ENCODE assay signal across 8 mouse cellular contexts in genomic region chr12:102744839-102745238, GRCm38 (mm10). TPM values are rescaled to one million over a fixed set of nuclear protein-coding genes. Genes with fewer than 3 reads are reported as not detected.
DNase-seq lines count a peak whose midpoint lies in the region; ATAC-seq and TF ChIP-seq lines count a peak whose summit lies in the region.

No protein-coding gene starts in this region.

- H3K27me3 ChIP-seq in midbrain, embryonic 15.5 days (replicated peaks): no peaks in the 10 kb centered on the region

- WGBS in midbrain, embryonic 15.5 days: 66% methylated on average over 6 of the region's 6 CpGs

- no peak overlapping the region for H3K27ac ChIP-seq in layer of hippocampus, adult 2 months
- no peak overlapping the region for H3K27ac ChIP-seq in midbrain, embryonic 15.5 days

- peak overlapping the region; percentile 69; the same call in 1 of the 2 replicates for H3K4me3 ChIP-seq in layer of hippocampus, adult 2 months
- H3K4me3 ChIP-seq in midbrain, embryonic 15.5 days: peak overlapping the region; percentile 83

- no peaks in the 10 kb centered on the region for H3K36me3 ChIP-seq in midbrain, embryonic 15.5 days (replicated peaks)

- no peaks in the 10 kb centered on the region for H3K9me3 ChIP-seq in midbrain, embryonic 15.5 days

- no peak overlapping the region for H3K9ac ChIP-seq in midbrain, embryonic 15.5 days

- no peak for TF ChIP-seq CTCF in layer of hippocampus, adult 2 months (conservative IDR thresholded peaks at IDR 0.05)

- peak overlapping the region; percentile 88 for H3K4me2 ChIP-seq in midbrain, embryonic 15.5 days

- no peak for DNase-seq in layer of hippocampus, adult 2 months (ENCODE audit: low spot score in 2 of 2)
- DNase-seq in layer of hippocampus, adult 11-12 months (ENCODE audit: low spot score): no peak
- peak; percentile 90 for DNase-seq in induced T-regulatory cell, adult 2 months (ENCODE audit: low read depth)
- DNase-seq in embryo, embryonic 11 days: no peak
- no peak for DNase-seq in testis, postnatal 10 days (ENCODE audit: low spot score)
- no peak for DNase-seq in layer of hippocampus, postnatal 14 days (ENCODE audit: low spot score in 2 of 2)

- ATAC-seq in activated CD4-positive, CD25-positive, alpha-beta regulatory T cell, adult 4 months: peak; percentile 81
- ATAC-seq in midbrain, embryonic 15.5 days (replicated peaks): no peak

- H3K4me1 ChIP-seq in midbrain, embryonic 15.5 days: peaks cover 29% of the 10 kb centered on the region

RNA-seq across cellular contexts. Expression of gene Tmem251, which starts 1.3 kb away (rescaled TPM):
- 1 to 10 TPM; 5.1 TPM for total RNA-seq in layer of hippocampus, adult 2 months (2021)
- 10 to 100 TPM in 1 of 2 experiments, 1 to 10 TPM in 1; 8.5 to 10.1 TPM for polyA plus RNA-seq in activated CD4-positive, CD25-positive, alpha-beta regulatory T cell, adult 4 months (2017; shearing (Covaris generic))
- polyA plus RNA-seq in midbrain, embryonic 15.5 days (2015; fragmentation: Nextera tagmentation; extraction: Ambion mirVana): 11.9 and 13.2 TPM in 2 replicates
- total RNA-seq in layer of hippocampus, postnatal 14 days (2021): 1 to 10 TPM; 4.9 to 5.3 TPM

RNA-seq across cellular contexts. Expression of gene Moap1, which starts 1.4 kb away (rescaled TPM):
- total RNA-seq in layer of hippocampus, adult 2 months (2021): 10 to 100 TPM; 24.3 to 24.9 TPM
- polyA plus RNA-seq in activated CD4-positive, CD25-positive, alpha-beta regulatory T cell, adult 4 months (2017; shearing (Covaris generic)): 1 to 10 TPM; 6.5 to 8.3 TPM
- polyA plus RNA-seq in midbrain, embryonic 15.5 days (2015; fragmentation: Nextera tagmentation; extraction: Ambion mirVana): 73.2 and 73.3 TPM in 2 replicates
- total RNA-seq in layer of hippocampus, postnatal 14 days (2021): 10 to 100 TPM; 31.0 TPM

RNA-seq across cellular contexts. Expression of gene Gm28051, which starts 12.7 kb away (rescaled TPM):
- not detected for total RNA-seq in layer of hippocampus, adult 2 months (2021)
- not detected for polyA plus RNA-seq in activated CD4-positive, CD25-positive, alpha-beta regulatory T cell, adult 4 months (2017; shearing (Covaris generic))
- not detected in 2 replicates for polyA plus RNA-seq in midbrain, embryonic 15.5 days (2015; fragmentation: Nextera tagmentation; extraction: Ambion mirVana)
- not detected for total RNA-seq in layer of hippocampus, postnatal 14 days (2021)

RNA-seq across cellular contexts. Expression of gene Gon7, which starts 12.8 kb away (rescaled TPM):
- 10 to 100 TPM; 13.2 to 13.4 TPM for total RNA-seq in layer of hippocampus, adult 2 months (2021)
- polyA plus RNA-seq in activated CD4-positive, CD25-positive, alpha-beta regulatory T cell, adult 4 months (2017; shearing (Covaris generic)): 10 to 100 TPM; 28.3 to 29.3 TPM
- polyA plus RNA-seq in midbrain, embryonic 15.5 days (2015; fragmentation: Nextera tagmentation; extraction: Ambion mirVana): 46.7 and 51.0 TPM in 2 replicates
- total RNA-seq in layer of hippocampus, postnatal 14 days (2021): 10 to 100 TPM; 12.7 to 13.3 TPM

RNA-seq across cellular contexts. Expression of gene Ubr7, which starts 12.9 kb away (rescaled TPM):
- total RNA-seq in layer of hippocampus, adult 2 months (2021): 10 to 100 TPM; 29.8 to 31.3 TPM
- polyA plus RNA-seq in activated CD4-positive, CD25-positive, alpha-beta regulatory T cell, adult 4 months (2017; shearing (Covaris generic)): 10 to 100 TPM; 23.8 to 24.3 TPM
- 35.1 and 35.9 TPM in 2 replicates for polyA plus RNA-seq in midbrain, embryonic 15.5 days (2015; fragmentation: Nextera tagmentation; extraction: Ambion mirVana)
- total RNA-seq in layer of hippocampus, postnatal 14 days (2021): 10 to 100 TPM; 30.9 to 31.4 TPM
